Mouse (Mus musculus) intestine, postnatal 0 days (tissue): Measurements from ENCODE around the gene Fshr. TPM values are rescaled to one million over a fixed set of nuclear protein-coding genes. Genes with fewer than 3 reads are reported as not detected.

Experiments used
- ATAC-seq: fragments of 200-750 bp; cut with Nextera tagmentation; 2 replicates; pipeline ENCODE4 v1.8.0; 2017; ENCODE audit warnings: mild to moderate bottlenecking, moderate TSS enrichment, moderate library complexity
- H3K27ac ChIP-seq: fragments of 300-500 bp; sonication (generic); 2 replicates; pipeline ENCODE4 v1.5.1; 2014; ENCODE audit warnings: mild to moderate bottlenecking, low read depth, low read length, moderate library complexity
- H3K27me3 ChIP-seq: fragments of 300-500 bp; sonication (generic); replicated peaks from 2 replicates; pipeline ENCODE4 v1.6.1; 2014; ENCODE audit warnings: low read length, mixed read lengths; ENCODE audit not compliant: control insufficient read depth, insufficient read depth
- H3K36me3 ChIP-seq: fragments of 300-500 bp; sonication (generic); 2 replicates; pipeline ENCODE4 v1.6.1; 2014; ENCODE audit warnings: mild to moderate bottlenecking, moderate library complexity; ENCODE audit not compliant: control insufficient read depth, insufficient read depth
- H3K4me1 ChIP-seq: fragments of 300-500 bp; sonication (generic); replicated peaks from 2 replicates; pipeline ENCODE4 v1.6.1; 2014; ENCODE audit warnings: antibody characterized with exemption, low read length, mixed read lengths; ENCODE audit not compliant: control insufficient read depth, insufficient read depth
- H3K4me2 ChIP-seq: fragments of 300-500 bp; sonication (generic); replicated peaks from 2 replicates; pipeline ENCODE4 v1.6.1; 2014; ENCODE audit warnings: low read depth, mild to moderate bottlenecking, moderate library complexity
- H3K4me3 ChIP-seq: fragments of 300-500 bp; sonication (generic); 2 replicates; pipeline ENCODE4 v1.5.1; 2014; ENCODE audit warnings: low read depth, low read length
- H3K9ac ChIP-seq: fragments of 300-500 bp; sonication (generic); 2 replicates; pipeline ENCODE4 v1.6.1; 2014; ENCODE audit warnings: mild to moderate bottlenecking, low read depth, low read length
- H3K9me3 ChIP-seq: fragments of 300-500 bp; sonication (generic); 2 replicates; pipeline ENCODE4 v1.6.1; 2016; ENCODE audit warnings: mixed run types; ENCODE audit not compliant: control insufficient read depth
- CTCF ChIP-seq: sonication (generic); IDR thresholded peaks from 2 replicates; pipeline ENCODE4 v1.5.1; 2016; ENCODE audit warnings: low read depth, mild to moderate bottlenecking, control low read depth, antibody characterized with exemption, moderate library complexity
- WGBS: fragments of 180-500 bp; shearing (Covaris S2); extraction: QIAGEN DNeasy Blood & Tissue Kit; methylation state at CpG from one replicate; pipeline ENCODE4 v1.1.7; 2014; 5-methylcytosine and 5-hydroxymethylcytosine counted together
- polyA plus RNA-seq: library from polyadenylated mRNA; unstranded; fragments of >200 nt; fragmentation: Nextera tagmentation; extraction: Ambion mirVana; gene quantifications from 2 replicates; pipeline ENCODE4 v1.2.1, GENCODE M21; 2015

Fshr gene
- polyA plus RNA-seq, 1 experiment from 2014 or later: not detected

DNA sequence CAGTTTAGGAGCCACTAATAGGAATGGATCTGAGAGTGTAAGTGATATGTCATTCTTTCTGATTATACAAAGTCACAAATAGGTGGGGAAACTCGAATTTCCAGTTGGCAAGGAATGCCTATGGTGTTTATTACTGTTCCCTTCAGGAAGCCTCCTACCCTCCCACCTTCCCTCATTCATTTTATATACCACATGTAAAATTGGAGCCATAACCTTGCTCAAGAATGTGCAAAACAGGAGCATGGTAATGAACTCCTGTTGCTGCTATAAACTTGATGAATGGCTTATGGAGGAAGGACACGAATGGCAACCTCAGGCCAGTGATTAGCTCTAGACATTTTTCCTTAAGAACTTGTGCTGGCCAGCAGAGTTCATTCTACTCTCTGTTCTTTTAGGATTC lies 117.6 kb downstream of the Fshr start:
- ATAC-seq: no peak
- no peak overlapping the region for H3K9ac ChIP-seq
- WGBS: 35% methylated on average over 2 of the region's 2 CpGs

DNA sequence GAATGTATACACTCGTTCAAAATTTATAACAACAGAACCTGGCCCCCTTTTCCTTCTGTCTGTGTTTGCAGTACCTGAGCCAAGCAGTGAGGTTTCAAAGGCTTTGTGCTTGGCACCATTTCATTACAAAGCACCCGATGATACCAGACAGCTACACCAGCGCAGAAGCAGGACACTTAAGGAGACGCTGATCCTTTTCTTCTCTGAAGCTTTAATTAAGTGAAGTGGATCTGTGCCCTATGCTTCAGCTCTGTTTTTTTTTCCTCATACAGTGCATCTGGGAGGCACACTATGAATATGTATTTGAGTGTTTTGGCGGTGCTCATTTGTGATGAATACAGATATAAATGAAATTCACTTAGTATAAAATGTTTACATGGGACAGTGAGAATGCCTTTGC lies 120.8 kb downstream of the Fshr start:
- H3K4me3 ChIP-seq: no peak overlapping the region
- no peaks in the 10 kb centered on the region for H3K27me3 ChIP-seq
- no peaks in the 10 kb centered on the region for H3K4me1 ChIP-seq
- no peak for TF ChIP-seq CTCF
- WGBS: 77% methylated on average over 5 of the region's 5 CpGs
- H3K9me3 ChIP-seq: no peaks in the 10 kb centered on the region
- H3K4me2 ChIP-seq: no peak overlapping the region
- ATAC-seq: no peak
- no peak overlapping the region for H3K9ac ChIP-seq
- H3K27ac ChIP-seq: no peak overlapping the region
- no peaks in the 10 kb centered on the region for H3K36me3 ChIP-seq

More for the DNA sequence above, 117.6 kb downstream of the Fshr start:
- Histone ChIP-seq H3K27me3 (no peaks in the 10 kb centered on the region), H3K9me3 (no peaks in the 10 kb centered on the region), H3K4me3 (no peak overlapping the region), H3K4me1 (no peaks in the 10 kb centered on the region), H3K27ac (no peak overlapping the region), H3K36me3 (no peaks in the 10 kb centered on the region), H3K4me2 (no peak overlapping the region)
- TF ChIP-seq CTCF: no peak

DNA sequence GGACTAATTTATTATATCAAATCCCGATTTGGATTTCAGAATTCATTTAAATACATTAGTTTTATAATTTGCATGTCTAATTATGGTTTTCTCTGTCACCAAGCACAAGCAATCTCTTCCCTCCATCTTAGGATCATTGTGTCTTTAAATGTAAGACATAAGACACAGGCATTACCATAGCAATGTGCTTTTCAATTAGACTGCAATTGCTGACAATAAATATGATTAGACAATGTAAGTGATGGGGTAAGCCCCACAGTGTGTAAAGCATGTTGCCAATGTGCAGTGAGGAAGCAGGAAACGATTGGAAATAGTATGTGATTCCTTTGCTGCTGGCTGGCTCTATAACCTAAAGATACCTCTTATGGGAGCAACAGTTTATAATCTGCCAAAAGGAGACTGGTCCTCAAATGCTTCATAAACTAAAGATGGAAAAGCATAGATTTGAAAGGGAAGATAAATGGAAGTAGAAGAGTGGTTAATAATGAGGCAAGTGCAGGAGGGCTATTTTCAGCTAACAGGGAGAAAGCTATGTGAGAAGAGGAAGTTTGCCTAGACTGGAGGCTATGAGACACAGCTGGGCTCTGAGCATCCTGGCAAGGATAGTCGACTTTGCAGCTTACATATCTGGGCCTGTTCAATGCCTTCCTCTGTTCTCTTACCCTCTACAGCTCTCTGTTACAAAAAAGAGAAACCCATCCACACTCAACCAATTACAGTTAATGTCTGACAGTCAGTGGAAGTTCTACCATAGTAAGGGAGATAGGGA lies 136.0 kb downstream of the Fshr start:
- no peak for ATAC-seq
- no peak for TF ChIP-seq CTCF
- WGBS: 67% methylated on average over 3 of the region's 3 CpGs

GRCm38 (mm10) chr17:89062348-89062949 lies 138.0 kb downstream of the Fshr start:
- H3K4me2 ChIP-seq: no peak overlapping the region
- no peaks in the 10 kb centered on the region for H3K27me3 ChIP-seq
- H3K36me3 ChIP-seq: no peaks in the 10 kb centered on the region
- H3K9ac ChIP-seq: no peak overlapping the region
- ATAC-seq: no peak
- no peak overlapping the region for H3K4me3 ChIP-seq
- no peaks in the 10 kb centered on the region for H3K4me1 ChIP-seq
- WGBS: 90% methylated on average over 8 of the region's 8 CpGs
- H3K27ac ChIP-seq: no peak overlapping the region
- no peaks in the 10 kb centered on the region for H3K9me3 ChIP-seq
- no peak for TF ChIP-seq CTCF

More for the DNA sequence above, 136.0 kb downstream of the Fshr start:
- Histone ChIP-seq H3K36me3 (no peaks in the 10 kb centered on the region), H3K27ac (no peak overlapping the region), H3K27me3 (no peaks in the 10 kb centered on the region), H3K4me3 (no peak overlapping the region), H3K9me3 (no peaks in the 10 kb centered on the region), H3K4me1 (no peaks in the 10 kb centered on the region), H3K4me2 (no peak overlapping the region), H3K9ac (no peak overlapping the region)

- Histone ChIP-seq H3K4me3 (no peak overlapping the region), H3K9ac (no peak overlapping the region), H3K27ac (no peak overlapping the region), H3K36me3 (no peaks in the 10 kb centered on the region), H3K9me3 (no peaks in the 10 kb centered on the region), H3K4me2 (no peak overlapping the region), H3K4me1 (no peaks in the 10 kb centered on the region), H3K27me3 (no peaks in the 10 kb centered on the region)
- 68% methylated on average over 3 of the region's 3 CpGs for WGBS
- TF ChIP-seq CTCF: no peak
- no peak for ATAC-seq
Observed at GRCm38 (mm10) chr17:89051031-89051563, 149.4 kb downstream of the Fshr start.

DNA sequence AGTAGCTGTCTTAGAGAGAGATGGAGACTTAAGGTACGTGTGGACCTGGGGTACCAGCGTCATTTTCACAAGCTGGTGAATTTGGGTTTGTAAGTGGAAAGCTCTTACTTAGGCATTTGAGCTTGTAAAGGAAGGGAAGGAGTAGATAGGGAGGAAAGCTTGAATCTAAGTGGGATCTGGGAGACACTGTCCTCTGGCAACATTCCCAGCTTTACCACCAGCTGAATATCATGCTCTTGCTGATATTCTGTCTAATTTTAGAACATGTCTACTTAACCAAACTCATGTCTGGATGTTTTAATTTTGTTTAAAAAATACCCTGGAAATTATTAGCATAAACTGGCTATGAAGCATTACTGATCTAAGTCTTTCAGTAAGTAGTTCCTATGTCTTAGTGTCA lies 151.4 kb downstream of the Fshr start:
- TF ChIP-seq CTCF: no peak
- Histone ChIP-seq H3K4me1 (no peaks in the 10 kb centered on the region), H3K9ac (no peak overlapping the region), H3K4me2 (no peak overlapping the region), H3K27me3 (no peaks in the 10 kb centered on the region), H3K27ac (no peak overlapping the region), H3K9me3 (no peaks in the 10 kb centered on the region), H3K36me3 (no peaks in the 10 kb centered on the region), H3K4me3 (no peak overlapping the region)
- ATAC-seq: no peak
- 77% methylated on average over 2 of the region's 2 CpGs for WGBS
